Mouse (Mus musculus) liver, embryonic 13.5 days (tissue): ENCODE measurements around the gene Lrrc39. TPM values are rescaled to one million over a fixed set of nuclear protein-coding genes. Genes with fewer than 3 reads are reported as not detected.
A peak's percentile ranks its signal among the peaks of the same experiment; 100 is the strongest.
"Not testable (repeated sequence)": the region's sequence is repeated elsewhere in the genome, so short reads cannot be mapped to it uniquely, and the experiment has no call there.

Experiments
- ATAC-seq: fragments of 200-750 bp; cut with Nextera tagmentation; 2 replicates; pipeline ENCODE4 v1.8.0; 2017; ENCODE audit warnings: low read depth, mild to moderate bottlenecking, moderate number of reproducible peaks, moderate library complexity
- DNase-seq: peaks from one replicate; pipeline ENCODE4 v3.0.0; 2022
- H3K27ac ChIP-seq: fragments of 300-500 bp; sonication (generic); 2 replicates; pipeline ENCODE4 v1.5.1; 2015; ENCODE audit warnings: moderate library complexity, mild to moderate bottlenecking, inconsistent platforms
- H3K27me3 ChIP-seq: fragments of 300-500 bp; sonication (generic); 2 replicates; pipeline ENCODE4 v1.6.1; 2015; ENCODE audit warnings: mild to moderate bottlenecking, inconsistent platforms
- H3K36me3 ChIP-seq: fragments of 300-500 bp; sonication (generic); 2 replicates; pipeline ENCODE4 v1.6.1; 2015; ENCODE audit warnings: mild to moderate bottlenecking, inconsistent platforms
- H3K4me1 ChIP-seq: fragments of 300-500 bp; sonication (generic); replicated peaks from 2 replicates; pipeline ENCODE4 v1.6.1; 2015; ENCODE audit warnings: inconsistent platforms
- H3K4me2 ChIP-seq: fragments of 300-500 bp; sonication (generic); 2 replicates; pipeline ENCODE4 v1.6.1; 2015; ENCODE audit warnings: inconsistent platforms, mild to moderate bottlenecking, moderate library complexity
- H3K4me3 ChIP-seq: fragments of 300-500 bp; sonication (generic); replicated peaks from 2 replicates; pipeline ENCODE4 v1.5.1; 2015; ENCODE audit warnings: mild to moderate bottlenecking, inconsistent platforms
- H3K9ac ChIP-seq: fragments of 300-500 bp; sonication (generic); 2 replicates; pipeline ENCODE4 v1.6.1; 2015; ENCODE audit warnings: mild to moderate bottlenecking, inconsistent platforms
- H3K9me3 ChIP-seq: fragments of 300-500 bp; sonication (generic); replicated peaks from 2 replicates; pipeline ENCODE4 v1.6.1; 2016; ENCODE audit warnings: inconsistent platforms
- WGBS: fragments of 180-500 bp; shearing (Covaris S2); methylation state at CpG from one replicate; pipeline ENCODE4 v1.1.7; 2015; ENCODE audit not compliant: insufficient replicate concordance; 5-methylcytosine and 5-hydroxymethylcytosine counted together
- polyA plus RNA-seq: library from polyadenylated mRNA; unstranded; fragments of >200 nt; fragmentation: Nextera tagmentation; extraction: Ambion mirVana; gene quantifications from 2 replicates; pipeline ENCODE4 v1.2.1, GENCODE M21; 2015

The Lrrc39 gene
- polyA plus RNA-seq: 3.3 and 3.4 TPM in 2 replicates

- Histone ChIP-seq H3K27me3 (no peaks in the 10 kb centered on the region), H3K9ac (peak within 1 kb of the TSS; percentile 72), H3K27ac (peak within 1 kb of the TSS; percentile 95), H3K36me3 (peaks cover 13% of the 10 kb centered on the region), H3K9me3 (peaks cover 8% of the 10 kb centered on the region), H3K4me3 (peak within 1 kb of the TSS; percentile 64), H3K4me1 (peaks cover 36% of the 10 kb centered on the region), H3K4me2 (peak within 1 kb of the TSS; percentile 72)
- peak; percentile 80 for DNase-seq
- WGBS: 23% methylated on average over 7 of the region's 7 CpGs
- peak; percentile 99 for ATAC-seq
Observed at GRCm38 (mm10) chr3:116562408-116563094, at the start of gene Lrrc39. Gene Lrrc39 (plus strand): TSS chr3:116562973.

GRCm38 (mm10) chr3:116520141-116520761, 42.5 kb upstream of the Lrrc39 start:
- 74% methylated on average over 12 of the region's 12 CpGs for WGBS
- H3K9ac ChIP-seq: no peak overlapping the region
- H3K27me3 ChIP-seq: no peaks in the 10 kb centered on the region
- peaks cover 9% of the 10 kb centered on the region; the same call in 1 of the 2 replicates for H3K4me1 ChIP-seq
- no peak overlapping the region for H3K4me2 ChIP-seq
- no peak overlapping the region for H3K27ac ChIP-seq
- no peak for DNase-seq
- ATAC-seq: no peak
- H3K36me3 ChIP-seq: 0 out of 2 replicates have a peak, but pooled peaks cover 4% of the 10 kb centered on the region
- H3K9me3 ChIP-seq: no peaks in the 10 kb centered on the region
- H3K4me3 ChIP-seq: no peak overlapping the region

GRCm38 (mm10) chr3:116529741-116530140, 33.0 kb upstream of the Lrrc39 start:
- Histone ChIP-seq H3K9me3 (no peaks in the 10 kb centered on the region), H3K27ac (no peak overlapping the region), H3K4me3 (no peak overlapping the region), H3K9ac (no peak overlapping the region), H3K27me3 (no peaks in the 10 kb centered on the region), H3K36me3 (peaks cover 9% of the 10 kb centered on the region), H3K4me1 (no peaks in the 10 kb centered on the region), H3K4me2 (no peak overlapping the region)
- ATAC-seq (no peak), DNase-seq (no peak)
- WGBS: 67% methylated on average over 3 of the region's 5 CpGs

GRCm38 (mm10) chr3:116530826-116531225, 31.9 kb upstream of the Lrrc39 start:
- Histone ChIP-seq H3K27me3 (no peaks in the 10 kb centered on the region), H3K9me3 (no peaks in the 10 kb centered on the region), H3K9ac (no peak overlapping the region), H3K36me3 (peaks cover 19% of the 10 kb centered on the region), H3K4me1 (0 out of 2 replicates have a peak, but pooled peaks cover 2% of the 10 kb centered on the region), H3K4me3 (no peak overlapping the region), H3K4me2 (no peak overlapping the region), H3K27ac (no peak overlapping the region)
- 81% methylated on average over 4 of the region's 4 CpGs for WGBS
- ATAC-seq: no peak
- no peak for DNase-seq

- Histone ChIP-seq H3K27ac (no peak overlapping the region), H3K36me3 (peaks cover 33% of the 10 kb centered on the region), H3K4me3 (no peak overlapping the region), H3K9me3 (no peaks in the 10 kb centered on the region), H3K4me1 (peaks cover 12% of the 10 kb centered on the region), H3K27me3 (no peaks in the 10 kb centered on the region), H3K9ac (0 out of 2 replicates have a peak overlapping the region, but pooled peaks have one; percentile 3), H3K4me2 (no peak overlapping the region)
- DNase-seq (no peak), ATAC-seq (peak; percentile 86)
- 55% methylated on average over 16 of the region's 16 CpGs for WGBS
Observed at GRCm38 (mm10) chr3:116536428-116537199, 26.2 kb upstream of the Lrrc39 start.

GRCm38 (mm10) chr3:116537200-116537573, 25.6 kb upstream of the Lrrc39 start:
- ATAC-seq: no peak
- Histone ChIP-seq H3K9ac (no peak overlapping the region), H3K4me1 (peaks cover 13% of the 10 kb centered on the region), H3K27me3 (no peaks in the 10 kb centered on the region), H3K9me3 (no peaks in the 10 kb centered on the region), H3K4me3 (no peak overlapping the region), H3K36me3 (peaks cover 35% of the 10 kb centered on the region), H3K27ac (no peak overlapping the region), H3K4me2 (no peak overlapping the region)
- WGBS: 83% methylated on average over 6 of the region's 6 CpGs
- no peak for DNase-seq

- no peak for DNase-seq
- H3K27ac ChIP-seq: peak overlapping the region; percentile 34; the same call in 1 of the 2 replicates
- H3K4me3 ChIP-seq: no peak overlapping the region
- 43% methylated on average over 2 of the region's 2 CpGs for WGBS
- no peaks in the 10 kb centered on the region for H3K27me3 ChIP-seq
- H3K4me1 ChIP-seq: 0 out of 2 replicates have a peak, but pooled peaks cover 6% of the 10 kb centered on the region
- no peak for ATAC-seq
- H3K36me3 ChIP-seq: peaks cover 27% of the 10 kb centered on the region
- no peaks in the 10 kb centered on the region for H3K9me3 ChIP-seq
- no peak overlapping the region for H3K9ac ChIP-seq
- no peak overlapping the region for H3K4me2 ChIP-seq
Observed at GRCm38 (mm10) chr3:116542070-116542469, 20.7 kb upstream of the Lrrc39 start.

GRCm38 (mm10) chr3:116542532-116542931, 20.2 kb upstream of the Lrrc39 start:
- Histone ChIP-seq H3K36me3 (peaks cover 30% of the 10 kb centered on the region), H3K9me3 (no peaks in the 10 kb centered on the region), H3K4me1 (0 out of 2 replicates have a peak, but pooled peaks cover 6% of the 10 kb centered on the region), H3K27ac (peak overlapping the region; percentile 34), H3K4me2 (no peak overlapping the region), H3K4me3 (no peak overlapping the region), H3K27me3 (no peaks in the 10 kb centered on the region), H3K9ac (no peak overlapping the region)
- ATAC-seq (no peak), DNase-seq (no peak)
- 25% methylated on average over 3 of the region's 3 CpGs for WGBS

- 78% methylated on average over 5 of the region's 5 CpGs for whole genome bisulfite sequencing
- H3K4me2 ChIP-seq: no peak overlapping the region
- no peak overlapping the region for H3K9ac ChIP-seq
- 0 out of 2 replicates have a peak, but pooled peaks cover 2% of the 10 kb centered on the region for H3K4me1 ChIP-seq
- peaks cover 19% of the 10 kb centered on the region for H3K36me3 ChIP-seq
- DNase-seq: no peak
- no peak for ATAC-seq
- H3K27me3 ChIP-seq: no peaks in the 10 kb centered on the region
- H3K9me3 ChIP-seq: no peaks in the 10 kb centered on the region
- H3K4me3 ChIP-seq: no peak overlapping the region
- no peak overlapping the region for H3K27ac ChIP-seq
Observed at GRCm38 (mm10) chr3:116547430-116547829, 15.3 kb upstream of the Lrrc39 start.

GRCm38 (mm10) chr3:116551362-116551761, 11.4 kb upstream of the Lrrc39 start:
- no peak overlapping the region for H3K27ac ChIP-seq
- H3K4me2 ChIP-seq: no peak overlapping the region
- no peaks in the 10 kb centered on the region for H3K4me1 ChIP-seq
- WGBS: 81% methylated on average over 5 of the region's 5 CpGs
- no peak overlapping the region for H3K4me3 ChIP-seq
- DNase-seq (no peak), ATAC-seq (no peak)
- no peak overlapping the region for H3K9ac ChIP-seq
- H3K27me3 ChIP-seq: no peaks in the 10 kb centered on the region
- peaks cover 12% of the 10 kb centered on the region for H3K36me3 ChIP-seq
- no peaks in the 10 kb centered on the region for H3K9me3 ChIP-seq

GRCm38 (mm10) chr3:116561315-116561714, 1.5 kb upstream of the Lrrc39 start:
- not testable (repeated sequence) for H3K27me3 ChIP-seq, DNase-seq, H3K4me3 ChIP-seq, H3K9me3 ChIP-seq, H3K9ac ChIP-seq, ATAC-seq, H3K27ac ChIP-seq, H3K4me2 ChIP-seq, H3K36me3 ChIP-seq
- H3K4me1 ChIP-seq: peaks cover 36% of the 10 kb centered on the region
- 91% methylated on average over 14 of the region's 14 CpGs for WGBS
